Mouse (Mus musculus) forebrain, embryonic 13.5 days (tissue): ENCODE measurements at regions not wholly inside any gene's neighbourhood (a gene's known extent, or its start where the extent isn't known, plus 50 kb on each side); places are given as distances from the start of the nearest gene placed in this dataset.
"Not testable (repeated sequence)": the region's sequence is repeated elsewhere in the genome, so short reads cannot be mapped to it uniquely, and the experiment has no call there.

Source experiments
- ATAC-seq: fragments of 200-750 bp; cut with Nextera tagmentation; 2 replicates; pipeline ENCODE4 v1.8.0; 2017
- H3K27ac ChIP-seq: fragments of 300-500 bp; sonication (generic); 2 replicates; pipeline ENCODE4 v1.5.1; 2015; ENCODE audit warnings: inconsistent platforms, mild to moderate bottlenecking, moderate library complexity
- H3K27me3 ChIP-seq: fragments of 300-500 bp; sonication (generic); 2 replicates; pipeline ENCODE4 v1.6.1; 2015; ENCODE audit warnings: mild to moderate bottlenecking, inconsistent platforms
- H3K36me3 ChIP-seq: fragments of 300-500 bp; sonication (generic); 2 replicates; pipeline ENCODE4 v1.6.1; 2015; ENCODE audit warnings: mild to moderate bottlenecking, inconsistent platforms; ENCODE audit not compliant: poor library complexity, severe bottlenecking
- H3K4me1 ChIP-seq: fragments of 300-500 bp; sonication (generic); 2 replicates; pipeline ENCODE4 v1.6.1; 2015; ENCODE audit warnings: inconsistent platforms
- H3K4me2 ChIP-seq: fragments of 300-500 bp; sonication (generic); 2 replicates; pipeline ENCODE4 v1.6.1; 2015; ENCODE audit warnings: inconsistent platforms, mild to moderate bottlenecking, moderate library complexity
- H3K4me3 ChIP-seq: fragments of 300-500 bp; sonication (generic); 2 replicates; pipeline ENCODE4 v1.5.1; 2015; ENCODE audit warnings: mild to moderate bottlenecking, inconsistent platforms
- H3K9ac ChIP-seq: fragments of 300-500 bp; sonication (generic); 2 replicates; pipeline ENCODE4 v1.6.1; 2015; ENCODE audit warnings: mild to moderate bottlenecking, inconsistent platforms
- H3K9me3 ChIP-seq: fragments of 300-500 bp; sonication (generic); replicated peaks from 2 replicates; pipeline ENCODE4 v1.6.1; 2016; ENCODE audit warnings: inconsistent platforms
- WGBS: fragments of 180-500 bp; shearing (Covaris S2); methylation state at CpG from one replicate; pipeline ENCODE4 v1.1.7; 2015; 5-methylcytosine and 5-hydroxymethylcytosine counted together

DNA sequence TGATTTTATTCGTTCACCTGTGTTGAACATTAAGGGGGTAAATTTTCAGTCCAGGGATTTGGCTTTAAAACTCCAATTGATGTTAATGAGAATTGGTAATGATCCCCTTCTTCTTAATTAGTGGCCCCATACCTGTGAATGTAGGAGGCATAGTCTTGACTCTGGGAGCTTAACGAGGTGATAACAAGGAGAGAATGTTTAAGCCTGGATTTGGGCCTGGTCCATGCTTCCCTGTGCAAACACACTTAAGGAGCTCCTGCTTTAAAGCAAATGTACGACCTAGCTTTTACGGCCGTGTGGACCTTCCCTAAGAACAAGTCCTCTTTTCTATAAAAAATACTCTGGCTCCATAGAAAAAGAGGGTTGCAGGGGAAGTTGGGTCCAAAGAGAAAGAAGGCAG is 206.1 kb upstream of the Zfp770 start:
- no peak overlapping the region for H3K27ac ChIP-seq
- no peak overlapping the region for H3K4me2 ChIP-seq
- peaks cover 14% of the 10 kb centered on the region for H3K4me1 ChIP-seq
- WGBS, result 23% methylated on average over 5 of the region's 5 CpGs
- no peaks in the 10 kb centered on the region for H3K27me3 ChIP-seq
- H3K9ac ChIP-seq, result no peak overlapping the region
- no peak overlapping the region for H3K4me3 ChIP-seq
- no peaks in the 10 kb centered on the region for H3K36me3 ChIP-seq
- no peak for ATAC-seq
- H3K9me3 ChIP-seq, result no peaks in the 10 kb centered on the region

DNA sequence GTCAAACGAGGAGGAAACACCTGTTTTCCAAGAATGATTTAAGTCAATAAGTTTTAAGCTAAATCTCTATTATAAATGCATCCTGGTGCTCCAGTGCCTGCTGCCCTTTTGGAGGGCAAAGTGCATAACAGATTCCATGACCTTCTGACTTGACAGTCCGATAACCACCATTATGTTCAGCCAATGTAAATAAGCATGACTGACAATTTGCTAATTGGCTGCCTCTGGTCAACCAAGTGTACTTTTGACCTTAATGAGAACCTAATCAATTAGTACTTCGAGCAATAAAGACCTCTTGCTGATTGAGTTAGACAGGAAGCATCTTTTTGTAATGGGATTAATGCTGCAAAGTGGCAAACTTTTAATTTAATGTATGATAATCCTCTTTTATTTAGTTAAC is 183.3 kb upstream of the Zfp770 start:
- Histone ChIP-seq H3K9me3 (no peaks in the 10 kb centered on the region), H3K4me3 (no peak overlapping the region), H3K36me3 (no peaks in the 10 kb centered on the region), H3K4me2 (no peak overlapping the region), H3K4me1 (no peaks in the 10 kb centered on the region), H3K27me3 (0 out of 2 replicates have a peak, but pooled peaks cover 4% of the 10 kb centered on the region), H3K9ac (no peak overlapping the region), H3K27ac (no peak overlapping the region)
- no peak for ATAC-seq
- WGBS, result 4% methylated on average over 3 of the region's 3 CpGs

DNA sequence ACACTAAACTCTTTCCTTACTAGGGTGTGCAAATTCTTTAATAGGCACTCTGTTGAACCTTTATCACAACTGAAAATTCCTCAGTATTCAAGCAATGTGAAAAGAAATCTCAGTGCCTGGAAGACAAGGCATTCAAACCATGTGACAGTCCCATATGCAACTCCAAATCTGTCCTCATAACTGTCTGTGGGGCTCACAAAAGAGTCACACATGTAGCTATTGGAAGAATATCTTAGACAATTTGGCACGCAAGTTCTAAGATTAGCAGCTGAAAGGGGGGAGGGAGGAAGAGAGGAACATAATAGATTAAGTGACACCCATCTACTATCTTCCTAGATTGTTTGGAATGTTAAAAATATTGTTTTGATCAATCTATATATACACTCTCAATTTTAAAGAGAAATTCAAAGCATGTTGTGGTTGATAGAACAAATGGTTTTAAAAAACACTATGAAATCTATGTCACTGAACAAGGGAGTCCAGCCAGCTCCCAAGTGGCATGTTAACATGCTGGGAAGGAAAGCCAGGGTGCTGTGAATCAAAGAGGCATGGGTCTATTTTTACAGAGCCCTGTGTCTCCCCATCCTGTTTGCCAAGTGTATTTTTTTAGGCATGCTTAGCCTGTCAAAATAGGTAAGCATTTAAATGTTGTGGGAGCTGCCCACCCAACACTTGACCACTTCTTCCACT is 177.7 kb upstream of the Zfp770 start:
- 71% methylated on average over 1 of the region's 1 CpGs for WGBS
- no peak for ATAC-seq
- Histone ChIP-seq H3K9ac (no peak overlapping the region), H3K4me1 (no peaks in the 10 kb centered on the region), H3K36me3 (no peaks in the 10 kb centered on the region), H3K4me2 (no peak overlapping the region), H3K27me3 (no peaks in the 10 kb centered on the region), H3K9me3 (no peaks in the 10 kb centered on the region), H3K4me3 (no peak overlapping the region), H3K27ac (no peak overlapping the region)

DNA sequence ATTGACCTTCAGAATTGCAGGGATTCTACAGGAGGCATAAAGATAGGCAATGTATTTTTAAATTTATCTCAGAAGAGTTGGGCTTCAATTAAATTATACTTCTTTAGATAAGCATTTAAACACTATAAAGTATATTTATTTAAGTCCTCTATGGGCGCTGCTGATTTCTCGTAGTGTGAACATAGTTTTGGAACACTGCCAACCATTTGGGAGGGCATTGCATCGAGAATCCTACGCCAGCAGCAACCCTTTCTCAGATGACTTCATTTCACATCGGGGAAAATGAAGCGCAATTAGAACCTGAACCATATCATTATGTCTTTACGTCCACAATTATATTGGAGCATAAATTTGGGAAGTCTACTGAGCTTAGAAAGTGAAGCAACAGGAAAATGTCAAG is 172.2 kb upstream of the Zfp770 start:
- no peak for ATAC-seq
- WGBS, result 58% methylated on average over 7 of the region's 7 CpGs
- H3K27ac ChIP-seq, result no peak overlapping the region
- H3K9me3 ChIP-seq, result no peaks in the 10 kb centered on the region
- no peak overlapping the region for H3K4me3 ChIP-seq
- no peaks in the 10 kb centered on the region for H3K27me3 ChIP-seq
- H3K4me2 ChIP-seq, result no peak overlapping the region
- no peak overlapping the region for H3K9ac ChIP-seq
- no peaks in the 10 kb centered on the region for H3K36me3 ChIP-seq
- 0 out of 2 replicates have a peak, but pooled peaks cover 5% of the 10 kb centered on the region for H3K4me1 ChIP-seq

DNA sequence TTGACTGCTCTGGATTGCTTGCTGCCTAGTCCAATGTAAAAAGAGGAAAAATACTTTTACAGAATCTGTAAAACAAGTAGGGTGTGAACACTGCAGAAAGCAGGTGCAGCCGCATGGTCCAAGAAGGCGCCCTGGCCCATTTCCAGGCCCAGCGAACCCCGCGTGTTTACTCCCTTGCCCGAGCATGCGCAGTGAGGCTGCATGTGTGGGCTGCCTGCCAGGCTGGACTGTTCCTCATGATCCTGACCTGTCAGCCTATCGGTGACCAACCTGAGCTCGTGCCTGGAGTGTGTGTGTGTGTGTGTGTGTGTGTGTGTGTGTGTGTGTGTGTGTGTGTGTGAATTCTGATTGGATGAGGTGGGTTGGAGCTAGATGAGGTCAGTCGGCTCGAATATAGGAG is 152.6 kb upstream of the Zfp770 start:
- H3K4me1 ChIP-seq, H3K27me3 ChIP-seq, H3K4me2 ChIP-seq, H3K9me3 ChIP-seq, H3K27ac ChIP-seq, H3K4me3 ChIP-seq, H3K36me3 ChIP-seq, ATAC-seq, H3K9ac ChIP-seq: not testable (repeated sequence)
- 78% methylated on average over 11 of the region's 11 CpGs for WGBS

DNA sequence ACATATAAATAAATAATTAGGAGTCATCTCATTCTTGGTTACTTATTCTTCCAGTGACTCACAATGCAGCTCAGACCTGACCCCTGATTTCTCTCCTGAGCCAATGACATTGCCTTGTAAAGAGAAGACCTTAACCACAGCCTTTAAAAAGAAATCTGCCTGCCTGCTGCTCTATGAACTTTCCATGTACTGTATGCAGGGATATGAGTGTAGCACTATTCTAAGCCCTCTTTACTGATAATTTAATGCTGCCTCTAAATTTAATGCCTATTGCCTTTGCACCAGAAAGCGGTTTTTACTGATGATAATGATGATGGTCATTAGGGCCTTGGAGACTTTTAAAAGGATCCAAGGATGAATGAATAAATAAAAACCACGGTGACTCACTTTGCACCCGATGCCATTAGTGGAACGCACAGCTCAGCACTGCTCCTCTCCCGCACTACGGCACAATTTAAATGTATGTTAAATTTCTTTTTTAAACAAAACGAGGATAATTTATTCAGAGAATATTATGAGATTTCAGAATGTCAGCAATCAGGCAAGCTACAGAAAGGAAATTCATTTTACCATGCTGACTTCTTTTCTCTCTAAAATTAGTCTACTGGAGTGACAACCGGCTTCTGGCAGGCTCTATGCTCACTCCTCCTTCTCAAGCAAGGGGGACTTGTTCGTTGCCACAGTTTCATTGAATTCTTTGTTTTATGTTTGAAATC is 139.5 kb upstream of the Zfp770 start:
- Histone ChIP-seq H3K36me3 (no peaks in the 10 kb centered on the region), H3K4me1 (no peaks in the 10 kb centered on the region), H3K9me3 (no peaks in the 10 kb centered on the region), H3K9ac (no peak overlapping the region), H3K27me3 (no peaks in the 10 kb centered on the region), H3K4me3 (no peak overlapping the region), H3K27ac (no peak overlapping the region), H3K4me2 (no peak overlapping the region)
- WGBS, result 67% methylated on average over 9 of the region's 9 CpGs
- ATAC-seq, result peak; percentile 77

DNA sequence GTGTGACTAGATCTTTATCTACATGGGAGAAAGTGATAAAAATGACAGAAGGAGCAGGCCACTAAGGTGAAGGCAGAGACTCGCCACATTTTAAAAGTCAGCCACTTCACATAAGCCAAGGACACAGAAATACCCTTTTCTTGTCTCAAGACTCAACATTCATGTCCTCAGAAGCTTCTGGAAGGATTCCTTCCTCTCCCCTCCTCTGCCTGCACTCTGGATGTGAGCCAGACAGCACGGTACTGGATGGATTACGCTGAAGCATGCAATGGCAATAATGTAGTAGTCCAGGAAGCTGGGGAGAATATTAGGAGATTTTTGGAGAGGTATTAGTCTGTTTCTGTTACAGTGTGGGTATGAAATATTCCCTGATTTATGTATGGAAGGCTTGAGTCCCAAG is 100.5 kb upstream of the Zfp770 start:
- no peak overlapping the region for H3K4me3 ChIP-seq
- no peaks in the 10 kb centered on the region for H3K27me3 ChIP-seq
- no peak for ATAC-seq
- H3K4me2 ChIP-seq, result no peak overlapping the region
- H3K9ac ChIP-seq, result no peak overlapping the region
- no peaks in the 10 kb centered on the region for H3K9me3 ChIP-seq
- H3K27ac ChIP-seq, result no peak overlapping the region
- no peaks in the 10 kb centered on the region for H3K4me1 ChIP-seq
- no peaks in the 10 kb centered on the region for H3K36me3 ChIP-seq
- WGBS, result 84% methylated on average over 3 of the region's 3 CpGs

DNA sequence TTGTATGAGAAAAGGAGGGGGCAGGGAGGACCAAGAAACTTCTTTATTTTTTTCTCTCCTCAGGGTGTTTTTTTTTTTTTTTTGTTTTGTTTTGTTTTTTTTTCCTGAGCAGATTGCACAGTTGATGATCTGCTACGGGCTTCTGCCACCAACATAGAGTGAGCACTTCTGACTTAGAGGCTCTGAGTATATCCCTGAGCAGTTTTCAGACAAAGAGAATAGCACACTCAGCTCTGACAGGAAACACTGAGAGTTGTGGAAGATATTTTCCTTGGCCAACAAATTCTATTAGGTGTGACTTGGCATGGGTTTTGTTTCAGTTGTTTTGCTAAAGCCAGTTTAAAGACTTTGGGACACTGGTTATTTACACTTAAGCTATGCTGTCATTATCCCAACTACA is 93.8 kb upstream of the Zfp770 start:
- H3K27ac ChIP-seq, result no peak overlapping the region
- H3K36me3 ChIP-seq, result no peaks in the 10 kb centered on the region
- H3K4me1 ChIP-seq, result no peaks in the 10 kb centered on the region
- ATAC-seq, result no peak
- WGBS, result 65% methylated on average over 1 of the region's 1 CpGs
- no peak overlapping the region for H3K4me2 ChIP-seq
- H3K27me3 ChIP-seq, result no peaks in the 10 kb centered on the region
- H3K9me3 ChIP-seq, result no peaks in the 10 kb centered on the region
- H3K9ac ChIP-seq, result no peak overlapping the region
- no peak overlapping the region for H3K4me3 ChIP-seq

DNA sequence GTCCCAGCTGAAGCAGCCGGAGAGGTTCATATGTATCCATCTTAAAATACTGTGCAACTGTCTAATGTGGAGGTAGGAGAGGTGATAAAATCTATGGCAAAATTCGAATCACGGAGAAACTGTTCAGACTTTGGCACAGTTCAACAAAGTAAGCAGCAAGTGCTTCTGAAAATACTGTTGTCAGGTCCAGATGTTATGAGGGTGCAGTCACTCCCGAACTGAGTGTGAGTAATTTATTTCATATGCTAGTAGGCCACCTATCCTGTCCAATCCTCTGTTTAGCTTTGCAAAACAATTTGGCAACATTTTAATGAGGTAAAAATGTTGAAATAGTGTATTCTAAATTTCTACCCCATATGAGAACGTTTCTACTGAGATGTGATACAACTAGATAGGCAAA is 90.1 kb upstream of the Zfp770 start:
- WGBS, result 84% methylated on average over 5 of the region's 5 CpGs
- H3K27me3 ChIP-seq, result no peaks in the 10 kb centered on the region
- H3K9ac ChIP-seq, result no peak overlapping the region
- no peaks in the 10 kb centered on the region for H3K4me1 ChIP-seq
- no peaks in the 10 kb centered on the region for H3K36me3 ChIP-seq
- no peak for ATAC-seq
- no peak overlapping the region for H3K4me3 ChIP-seq
- H3K27ac ChIP-seq, result no peak overlapping the region
- H3K4me2 ChIP-seq, result no peak overlapping the region
- H3K9me3 ChIP-seq, result no peaks in the 10 kb centered on the region

DNA sequence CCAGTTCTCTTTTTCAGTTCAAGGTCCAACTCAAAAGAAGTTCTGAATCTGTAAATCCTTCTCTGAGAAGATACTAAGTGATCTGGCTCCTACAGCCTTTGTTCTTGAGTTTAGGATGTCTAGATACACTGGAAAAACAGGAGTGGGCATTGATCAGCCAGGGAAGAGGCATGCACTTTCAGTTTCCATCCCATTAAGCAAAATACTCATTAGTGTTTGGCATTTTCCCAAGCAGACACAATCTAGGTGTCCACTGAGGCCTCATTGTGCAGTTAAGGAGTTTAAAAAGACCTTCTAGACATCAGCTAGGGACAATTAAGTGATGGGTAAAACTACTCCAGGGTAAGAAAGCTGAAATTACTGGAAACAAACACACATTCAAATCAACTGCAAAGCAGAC is 74.3 kb upstream of the Zfp770 start:
- no peaks in the 10 kb centered on the region for H3K27me3 ChIP-seq
- no peak for ATAC-seq

DNA sequence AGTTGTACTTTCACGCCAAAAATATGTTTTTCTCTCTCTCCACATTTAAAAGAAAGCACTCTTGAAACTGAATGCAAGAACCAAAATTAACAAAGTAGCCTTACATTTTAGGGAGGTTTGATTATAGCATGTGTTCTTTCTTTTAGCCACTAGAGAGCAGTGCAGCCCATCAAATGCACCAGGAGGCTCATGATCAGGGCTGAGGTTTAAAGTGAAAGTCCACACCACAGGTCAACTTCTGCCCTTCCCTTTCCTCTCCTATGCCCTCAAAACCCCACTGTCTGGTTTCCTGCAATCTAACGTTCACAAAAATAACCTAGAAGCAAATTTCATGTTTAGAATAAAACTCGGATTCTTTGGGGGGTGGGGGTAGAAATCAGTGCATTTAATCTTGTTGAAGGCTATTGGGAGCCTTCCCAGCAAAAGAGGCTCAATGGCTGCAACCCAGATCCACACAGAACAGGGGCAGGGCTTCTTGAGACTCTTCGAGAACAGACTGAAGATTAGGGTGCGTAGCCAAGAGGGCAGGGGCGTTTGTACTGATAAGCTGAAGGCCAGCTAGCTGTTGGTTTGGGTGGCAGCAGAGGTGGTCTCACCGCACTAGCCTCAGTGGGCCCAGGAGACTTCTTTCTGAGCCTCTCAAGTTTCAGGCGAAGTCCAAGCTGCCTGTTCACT is 59.3 kb upstream of the Zfp770 start:
- no peak overlapping the region for H3K9ac ChIP-seq
- no peaks in the 10 kb centered on the region for H3K36me3 ChIP-seq
- no peaks in the 10 kb centered on the region for H3K9me3 ChIP-seq
- peaks cover 3% of the 10 kb centered on the region; the same call in 1 of the 2 replicates for H3K4me1 ChIP-seq
- 0 out of 2 replicates have a peak overlapping the region, but pooled peaks have one; percentile 7 for H3K4me2 ChIP-seq
- H3K27ac ChIP-seq, result no peak overlapping the region; the same call in 1 of the 2 replicates
- ATAC-seq, result peak; percentile 72
- no peak overlapping the region for H3K4me3 ChIP-seq
- H3K27me3 ChIP-seq, result 0 out of 2 replicates have a peak, but pooled peaks cover 3% of the 10 kb centered on the region
- 48% methylated on average over 8 of the region's 8 CpGs for WGBS

More for the DNA sequence above, 74.3 kb upstream of the Zfp770 start:
- Histone ChIP-seq H3K27ac (no peak overlapping the region), H3K4me3 (no peak overlapping the region), H3K4me1 (peaks cover 5% of the 10 kb centered on the region; the same call in 1 of the 2 replicates), H3K9ac (no peak overlapping the region), H3K4me2 (no peak overlapping the region), H3K9me3 (no peaks in the 10 kb centered on the region), H3K36me3 (no peaks in the 10 kb centered on the region)

DNA sequence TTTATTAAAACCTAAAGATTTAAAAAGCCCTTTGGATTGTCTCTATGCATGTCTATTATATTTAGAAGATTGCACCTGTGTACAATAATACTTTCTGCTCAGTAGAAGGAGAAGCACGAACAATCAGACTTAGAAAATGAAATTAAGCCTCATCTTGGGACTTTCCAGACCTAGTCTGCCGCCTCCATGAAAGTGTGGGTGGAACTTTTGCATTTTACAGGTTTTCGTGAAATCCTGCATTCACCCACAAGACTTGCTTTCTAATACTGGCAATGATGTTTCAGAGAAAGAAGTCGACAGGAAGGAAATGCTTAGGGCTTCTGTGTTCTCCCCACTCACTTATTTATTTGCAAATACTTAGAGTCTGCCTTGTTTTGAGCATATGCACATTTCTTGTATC is 58.3 kb upstream of the Zfp770 start:
- Histone ChIP-seq H3K27me3 (0 out of 2 replicates have a peak, but pooled peaks cover 3% of the 10 kb centered on the region), H3K4me1 (peaks cover 3% of the 10 kb centered on the region; the same call in 1 of the 2 replicates), H3K9ac (no peak overlapping the region), H3K4me2 (no peak overlapping the region), H3K9me3 (no peaks in the 10 kb centered on the region), H3K4me3 (no peak overlapping the region), H3K36me3 (no peaks in the 10 kb centered on the region), H3K27ac (no peak overlapping the region)
- no peak for ATAC-seq
- 81% methylated on average over 4 of the region's 4 CpGs for WGBS
